Mouse (Mus musculus) E14TG2a.4 (cell line): ENCODE results near the gene Rev1.

Source experiments
- CTCF ChIP-seq: conservative IDR thresholded peaks from 2 replicates; pipeline ENCODE4 v1.5.1; 2014; ENCODE audit warnings: low read length
- NANOG ChIP-seq: IDR thresholded peaks from 2 replicates; pipeline ENCODE4 v1.6.1; 2014; ENCODE audit warnings: borderline replicate concordance, low read length, mixed read lengths

DNA sequence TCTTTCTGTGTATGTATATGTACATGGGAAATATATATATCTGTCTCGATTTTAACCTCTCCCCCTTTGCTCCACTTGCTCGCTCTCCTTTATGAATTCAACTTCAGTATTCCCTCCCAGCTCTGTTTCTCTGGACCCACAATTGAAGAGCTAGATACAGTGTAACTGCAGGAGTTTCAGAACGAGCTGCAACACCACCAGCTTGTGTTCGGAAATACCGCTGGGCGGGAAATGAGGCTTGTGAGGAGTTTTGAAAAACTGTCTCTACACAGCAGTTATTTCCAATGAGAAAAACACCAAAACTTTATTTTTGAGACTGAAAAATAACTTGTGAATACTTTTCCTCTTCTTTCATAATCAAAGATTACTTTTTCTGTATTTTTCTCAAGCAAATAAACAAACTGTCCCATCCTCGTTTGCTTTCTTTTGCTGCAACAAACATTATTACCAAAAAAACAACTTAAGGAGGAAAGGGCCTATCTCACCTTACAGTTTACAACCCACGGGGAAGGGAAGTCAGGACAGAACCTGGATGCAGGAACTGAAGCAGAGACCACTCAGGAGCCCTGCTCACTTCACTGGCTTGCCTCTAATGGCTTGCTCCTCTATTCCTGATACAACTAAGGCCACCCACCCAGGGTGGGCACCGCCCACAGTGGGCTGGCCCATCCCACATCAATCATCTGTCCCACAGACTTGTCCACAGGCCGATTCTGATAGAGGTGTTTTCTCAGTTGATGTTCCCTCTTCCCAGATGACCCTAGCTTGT lies 1.3 kb upstream of the Rev1 start:
- TF ChIP-seq CTCF: no peak
- TF ChIP-seq NANOG: no peak
